Mouse (Mus musculus) liver, postnatal 0 days (tissue): ENCODE results near the gene Gripap1.
"Not testable (repeated sequence)": the region's sequence is repeated elsewhere in the genome, so short reads cannot be mapped to it uniquely, and the experiment has no call there.

Experiments
- CTCF ChIP-seq: sonication (generic); IDR thresholded peaks from 2 replicates; pipeline ENCODE4 v1.5.1; 2016; ENCODE audit warnings: antibody characterized with exemption, low read depth
- EP300 ChIP-seq: IDR thresholded peaks from 2 replicates; pipeline ENCODE4 v1.6.1; 2016; ENCODE audit warnings: antibody characterized with exemption, low read depth, mild to moderate bottlenecking

- TF ChIP-seq EP300, CTCF: not testable (repeated sequence)
Observed at GRCm38 (mm10) chrX:7802157-7802556, 12.6 kb downstream of the Gripap1 start.
